Mouse (Mus musculus): ENCODE data around the gene Ube2t. TPM values are rescaled to one million over a fixed set of nuclear protein-coding genes. Genes with fewer than 3 reads are reported as not detected.

Gene Ube2t
- 2.4 TPM in 2 replicates for polyA plus RNA-seq (2021; fragmentation: Nextera tagmentation)
- long read RNA-seq, experiment 1, partial matches to known transcripts, result 1 of 5 reads
- long read RNA-seq, experiment 1, other reads (novel, unspliced or antisense), result 1 of 5 reads
- long read RNA-seq, experiment 2, partial matches to known transcripts, result 0 of 2 reads
- long read RNA-seq, experiment 2, other reads (novel, unspliced or antisense), result 2 of 2 reads

GRCm38 (mm10) chr1:134962053-134962803 is at the start of gene Ube2t:
TSS of gene Ube2t (plus strand) at chr1:134962565.

DNA sequence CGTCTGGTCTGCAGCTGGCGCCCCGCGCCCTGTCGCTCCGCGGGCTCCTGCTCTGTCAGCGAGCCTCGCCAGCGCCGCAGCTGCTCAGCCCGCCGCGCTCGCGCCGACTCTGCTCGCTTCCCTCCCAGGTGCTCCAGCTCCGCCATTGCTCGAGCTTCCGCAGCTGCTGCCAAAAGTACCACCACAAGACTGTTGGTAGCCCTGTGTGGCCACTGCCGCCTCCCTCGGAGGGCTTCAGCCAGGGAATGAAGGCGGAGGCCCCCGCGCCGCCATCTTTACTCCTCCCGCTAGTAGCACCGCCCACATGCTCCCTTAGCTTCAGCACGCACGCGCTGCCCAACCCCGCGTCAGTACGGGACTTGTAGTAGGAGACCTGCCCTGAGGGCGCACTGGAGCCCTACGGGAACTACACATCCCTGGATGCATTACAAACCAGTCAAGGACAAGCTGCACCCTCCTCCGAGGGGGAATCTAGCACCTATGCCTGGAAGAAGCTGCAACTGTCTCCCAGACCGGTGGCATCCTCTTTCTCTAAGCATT is 6.7 kb upstream of the Ube2t start, which contains the start of gene Ppp1r12b:
TSS of gene Ppp1r12b (minus strand) at position 306 of the 540 bp plus-strand sequence.

Other genes starting within 250 kb of the Ube2t start
- gene Ppp1r12b, start 6.6 kb upstream of the Ube2t start, polyA plus RNA-seq (2021; fragmentation: Nextera tagmentation), result 11.2 and 14.8 TPM in 2 replicates
- 0.89 and 1.7 TPM in 2 replicates for gene Lgr6, start 142.7 kb downstream of the Ube2t start, polyA plus RNA-seq (2021; fragmentation: Nextera tagmentation)
- gene Ptpn7, start 170.1 kb downstream of the Ube2t start, polyA plus RNA-seq (2021; fragmentation: Nextera tagmentation), result 0.33 and 0.39 TPM in 2 replicates
- gene Arl8a, start 184.3 kb downstream of the Ube2t start, polyA plus RNA-seq (2021; fragmentation: Nextera tagmentation), result 25.0 and 80.8 TPM in 2 replicates
- 211 and 218 TPM in 2 replicates for gene Gpr37l1, start 205.1 kb downstream of the Ube2t start, polyA plus RNA-seq (2021; fragmentation: Nextera tagmentation)